9 mouse cellular contexts compared by ENCODE assay signal in the genomic region with DNA sequence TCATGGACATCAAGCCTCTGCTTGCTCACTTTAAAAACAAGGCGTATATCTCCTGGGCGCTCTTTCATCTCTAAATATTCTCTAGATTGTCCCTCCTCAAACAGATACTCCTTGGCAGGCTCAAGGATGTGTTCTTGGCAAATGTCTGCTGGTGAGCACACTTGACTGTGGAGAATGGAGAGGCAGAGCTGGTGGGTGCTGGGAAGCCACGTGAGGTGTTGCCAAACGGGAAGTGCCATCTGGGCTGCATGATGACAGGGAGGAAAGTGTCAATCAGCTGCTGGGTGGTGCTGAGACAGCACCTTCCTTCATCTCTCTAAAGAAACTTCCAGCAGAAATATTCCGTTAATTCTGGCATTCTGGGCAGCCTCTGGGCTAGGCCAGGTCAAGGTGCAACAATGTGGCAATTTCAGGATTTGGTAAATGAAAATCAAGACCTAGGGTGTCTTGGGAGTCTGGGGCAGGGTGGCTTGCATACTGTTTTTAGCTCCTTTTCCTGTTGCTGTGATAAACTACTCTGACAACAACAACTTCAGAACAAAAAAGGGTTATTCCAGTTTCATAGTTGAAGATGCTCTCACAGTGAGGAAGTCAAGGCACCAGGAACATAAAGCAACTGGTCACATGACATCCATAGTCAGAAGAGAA.
DNase-seq lines count a peak whose midpoint lies in the region; ATAC-seq and TF ChIP-seq lines count a peak whose summit lies in the region.
"Had no signal": no experiment of that assay in that cellular context is flagged by ENCODE, and none has a peak within 500 bp of the region (broad histone marks: within the 10 kb centered on the region; RNA-seq: fewer than 3 reads in every experiment).

No protein-coding gene starts in this region.

- no peaks in the 10 kb centered on the region for H3K4me1 ChIP-seq in heart, embryonic 11.5 days (ENCODE audit: control insufficient read depth, insufficient read depth, low read length)
- H3K4me1 ChIP-seq in bone marrow macrophage, adult 2 months (ENCODE audit: control insufficient read depth, insufficient read depth, low read length): peaks cover 63% of the 10 kb centered on the region
- no peaks in the 10 kb centered on the region for H3K4me1 ChIP-seq in neural tube, embryonic 15.5 days
- no peaks in the 10 kb centered on the region for H3K4me1 ChIP-seq in intestine, embryonic 15.5 days (replicated peaks)

- no peak for TF ChIP-seq CTCF in bone marrow macrophage, adult 2 months (IDR thresholded peaks at IDR 0.05; ENCODE audit: low read depth, low read length)

- peak; percentile 97 for DNase-seq in heart, adult 11 months
- DNase-seq in layer of hippocampus, adult 9-11 months: peak; percentile 88
- DNase-seq in right cerebral cortex, postnatal 14 days: peak; percentile 58
- DNase-seq in neural tube, embryonic 10.5 days (ENCODE audit: extremely low spot score, low spot score): no peak

- H3K27me3 ChIP-seq in heart, embryonic 11.5 days (ENCODE audit: control insufficient read depth, insufficient read depth, low read length): peaks cover 7% of the 10 kb centered on the region
- peaks cover 12% of the 10 kb centered on the region for H3K27me3 ChIP-seq in neural tube, embryonic 15.5 days (replicated peaks)
- no peaks in the 10 kb centered on the region for H3K27me3 ChIP-seq in intestine, embryonic 15.5 days (replicated peaks)
- H3K27me3 ChIP-seq: Patski had no signal

- H3K27ac ChIP-seq in heart, embryonic 11.5 days (ENCODE audit: low read depth, low read length): no peak overlapping the region
- peak overlapping the region; percentile 92 for H3K27ac ChIP-seq in bone marrow macrophage, adult 2 months (ENCODE audit: insufficient read depth, low read depth, low read length)
- H3K27ac ChIP-seq in neural tube, embryonic 15.5 days (replicated peaks): no peak overlapping the region
- H3K27ac ChIP-seq in intestine, embryonic 15.5 days: no peak overlapping the region

- H3K9ac ChIP-seq in heart, embryonic 11.5 days (ENCODE audit: low read depth, low read length): no peak overlapping the region
- no peak overlapping the region for H3K9ac ChIP-seq in neural tube, embryonic 15.5 days (replicated peaks)
- H3K9ac ChIP-seq in intestine, embryonic 15.5 days: no peak overlapping the region

- no peaks in the 10 kb centered on the region for H3K36me3 ChIP-seq in heart, embryonic 11.5 days (ENCODE audit: control insufficient read depth, insufficient read depth, low read length)
- no peaks in the 10 kb centered on the region for H3K36me3 ChIP-seq in neural tube, embryonic 15.5 days
- no peaks in the 10 kb centered on the region for H3K36me3 ChIP-seq in intestine, embryonic 15.5 days

- no peak overlapping the region for H3K4me2 ChIP-seq in heart, embryonic 11.5 days
- no peak overlapping the region for H3K4me2 ChIP-seq in neural tube, embryonic 15.5 days
- no peak overlapping the region for H3K4me2 ChIP-seq in intestine, embryonic 15.5 days (replicated peaks)

- no peaks in the 10 kb centered on the region for H3K9me3 ChIP-seq in heart, embryonic 11.5 days (replicated peaks; ENCODE audit: control insufficient read depth, low read length)
- H3K9me3 ChIP-seq in neural tube, embryonic 15.5 days (replicated peaks): no peaks in the 10 kb centered on the region
- no peaks in the 10 kb centered on the region for H3K9me3 ChIP-seq in intestine, embryonic 15.5 days

- H3K4me3 ChIP-seq in heart, embryonic 11.5 days (ENCODE audit: low read depth, low read length): no peak overlapping the region
- no peak overlapping the region for H3K4me3 ChIP-seq in bone marrow macrophage, adult 2 months (ENCODE audit: insufficient read depth, low read length)
- H3K4me3 ChIP-seq in neural tube, embryonic 15.5 days (replicated peaks): no peak overlapping the region
- H3K4me3 ChIP-seq in intestine, embryonic 15.5 days (replicated peaks): no peak overlapping the region

- ATAC-seq in heart, embryonic 11.5 days (replicated peaks; ENCODE audit: insufficient number of reproducible peaks, low FRiP score, low TSS enrichment): no peak
- ATAC-seq in neural tube, embryonic 15.5 days (ENCODE audit: low FRiP score): no peak
- ATAC-seq in intestine, embryonic 15.5 days: no peak
- ATAC-seq: Patski had no signal

- WGBS in heart, embryonic 11.5 days (ENCODE audit: insufficient replicate concordance): 52% methylated on average over 5 of the region's 5 CpGs
- 81% methylated on average over 5 of the region's 5 CpGs for WGBS in neural tube, embryonic 15.5 days
- WGBS in intestine, embryonic 15.5 days: 68% methylated on average over 5 of the region's 5 CpGs

- no peak for TF ChIP-seq POLR2A in bone marrow macrophage, adult 2 months (IDR thresholded peaks at IDR 0.05; ENCODE audit: borderline replicate concordance, low read depth, low read length)
